Mouse (Mus musculus): ENCODE results near the gene Zfp991.
"Not testable (repeated sequence)": the region's sequence is repeated elsewhere in the genome, so short reads cannot be mapped to it uniquely, and the experiment has no call there.

The Zfp991 gene

GRCm38 (mm10) chr4:147186824-147187223 lies 55.0 kb downstream of the Zfp991 start:
- DNase-seq: not testable (repeated sequence)

GRCm38 (mm10) chr4:147187283-147187965 lies 55.6 kb downstream of the Zfp991 start:
- DNase-seq: not testable (repeated sequence)

GRCm38 (mm10) chr4:147195186-147195585 lies 63.3 kb downstream of the Zfp991 start:
- peak in 1 of 2 experiments; percentile 20 for DNase-seq

- not testable (repeated sequence) for DNase-seq
These were observed 65.4 kb downstream of the Zfp991 start for GRCm38 (mm10) chr4:147197210-147197609.

GRCm38 (mm10) chr4:147199055-147199750 lies 67.4 kb downstream of the Zfp991 start:
- not testable (repeated sequence) for DNase-seq

- not testable (repeated sequence) for DNase-seq
These were observed 70.3 kb downstream of the Zfp991 start for GRCm38 (mm10) chr4:147201920-147202660.

- not testable (repeated sequence) for DNase-seq
These were observed 80.5 kb downstream of the Zfp991 start for GRCm38 (mm10) chr4:147212182-147212928.

- not testable (repeated sequence) for DNase-seq
These were observed 82.4 kb downstream of the Zfp991 start for GRCm38 (mm10) chr4:147214233-147214632.

GRCm38 (mm10) chr4:147217676-147218075 lies 85.8 kb downstream of the Zfp991 start:
- DNase-seq: not testable (repeated sequence)

GRCm38 (mm10) chr4:147219319-147220070 lies 87.7 kb downstream of the Zfp991 start:
- peak in 1 of 2 experiments; percentile 39 for DNase-seq

- DNase-seq: not testable (repeated sequence)
These were observed 88.4 kb downstream of the Zfp991 start for GRCm38 (mm10) chr4:147220226-147220625.

GRCm38 (mm10) chr4:147222021-147222420 lies 90.2 kb downstream of the Zfp991 start:
- DNase-seq: peak in 1 of 2 experiments; percentile 36

- peak in 1 of 2 experiments; percentile 30 for DNase-seq
These were observed 92.1 kb downstream of the Zfp991 start for GRCm38 (mm10) chr4:147223778-147224435.

GRCm38 (mm10) chr4:147225616-147226015 lies 93.8 kb downstream of the Zfp991 start:
- DNase-seq: peak in 1 of 2 experiments; percentile 23

- not testable (repeated sequence) for DNase-seq
These were observed 98.2 kb downstream of the Zfp991 start for GRCm38 (mm10) chr4:147230026-147230425.

Measured in lung, postnatal 4 days (tissue).